Mouse (Mus musculus): ENCODE measurements around the gene Dok5.

GRCm38 (mm10) chr2:170752191-170752850 lies 20.7 kb downstream of the Dok5 start:
- TF ChIP-seq E2F4 (IDR thresholded peaks at IDR 0.05; ENCODE audit: insufficient read depth): no peak
- no peak for TF ChIP-seq POLR2A (IDR thresholded peaks at IDR 0.05; ENCODE audit: insufficient read length, low read depth)
